In genomic region chr10:61248596-61249114, GRCm38 (mm10) we compare ENCODE assay signal across 16 mouse cellular contexts. TPM values are rescaled to one million over a fixed set of nuclear protein-coding genes. Genes with fewer than 3 reads are reported as not detected.
"Had no signal": no experiment of that assay in that cellular context is flagged by ENCODE, and none has a peak within 500 bp of the region (broad histone marks: within the 10 kb centered on the region; RNA-seq: fewer than 3 reads in every experiment).

No protein-coding gene starts in this region.

- ATAC-seq: midbrain, embryonic 16.5 days had no signal

- H3K4me3 ChIP-seq: midbrain, embryonic 10.5 days; midbrain, embryonic 12.5 days; neural tube, embryonic 12.5 days; stomach, embryonic 15.5 days had no signal

- H3K4me2 ChIP-seq: lung, embryonic 14.5 days; midbrain, embryonic 12.5 days; neural tube, embryonic 12.5 days; stomach, embryonic 15.5 days had no signal

- H3K36me3 ChIP-seq: midbrain, embryonic 10.5 days; midbrain, embryonic 12.5 days; neural tube, embryonic 12.5 days; stomach, embryonic 15.5 days had no signal

- DNase-seq: lung, adult 18-20 months; lung, embryonic 14.5 days; lung, postnatal 10 days; midbrain, embryonic 14.5 days; right cerebral cortex, postnatal 14 days; thymus, adult 2 months; thymus, postnatal 25 days; thymus, postnatal 4 days had no signal

- H3K27ac ChIP-seq: midbrain, embryonic 12.5 days; neural tube, embryonic 12.5 days; stomach, embryonic 15.5 days; stomach, postnatal 0 days had no signal

- H3K9me3 ChIP-seq: midbrain, embryonic 10.5 days; midbrain, embryonic 12.5 days; neural tube, embryonic 12.5 days; stomach, embryonic 15.5 days had no signal

- H3K27me3 ChIP-seq: midbrain, embryonic 12.5 days; neural tube, embryonic 12.5 days; stomach, embryonic 15.5 days had no signal

- H3K9ac ChIP-seq: lung, embryonic 14.5 days; midbrain, embryonic 12.5 days; neural tube, embryonic 12.5 days; stomach, embryonic 15.5 days had no signal

RNA-seq across cellular contexts. Expression of gene Prf1, which starts 49.0 kb away (rescaled TPM):
- polyA plus RNA-seq: lung, embryonic 14.5 days; midbrain, embryonic 10.5 days; midbrain, embryonic 12.5 days; midbrain, embryonic 14.5 days; midbrain, embryonic 16.5 days; neural tube, embryonic 12.5 days; neural tube, embryonic 14.5 days; stomach, postnatal 0 days; testis, adult 2 months had no signal
